In genomic region chr10:42152426-42153205, GRCm38 (mm10) we compare ENCODE assay signal across 9 mouse cellular contexts.
DNase-seq lines count a peak whose midpoint lies in the region; ATAC-seq lines count a peak whose summit lies in the region.
"Had no signal": no experiment of that assay in that cellular context is flagged by ENCODE, and none has a peak within 500 bp of the region (broad histone marks: within the 10 kb centered on the region; RNA-seq: fewer than 3 reads in every experiment).

No protein-coding gene starts in this region.

- no peak overlapping the region for H3K4me3 ChIP-seq in embryonic facial prominence, embryonic 14.5 days (ENCODE audit: low read depth, low read length)

- peaks cover 9% of the 10 kb centered on the region for H3K9me3 ChIP-seq in embryonic facial prominence, embryonic 14.5 days (ENCODE audit: control insufficient read depth, low read length)

- no peak overlapping the region for H3K4me2 ChIP-seq in embryonic facial prominence, embryonic 14.5 days (ENCODE audit: low read depth, low read length)

- H3K27ac ChIP-seq in embryonic facial prominence, embryonic 14.5 days (replicated peaks; ENCODE audit: low read depth, low read length), result no peak overlapping the region

- WGBS in embryonic facial prominence, embryonic 14.5 days, result 29% methylated on average over 14 of the region's 14 CpGs

- intact Hi-C loops in heart, postnatal 10 days (cut with DNase I), result no loop called here
- intact Hi-C loops in heart, postnatal 25 days (cut with DNase I), result no loop called here
- intact Hi-C loops in left cerebral cortex, postnatal 14 days (cut with DNase I), result no loop called here
- intact Hi-C loops in gastrocnemius, postnatal 14 days (cut with DNase I; ENCODE audit: low total_unique reads), result no loop called here

- H3K4me1 ChIP-seq in embryonic facial prominence, embryonic 14.5 days (ENCODE audit: control insufficient read depth, insufficient read depth, low read length), result peaks cover 11% of the 10 kb centered on the region

- no peak for ATAC-seq in embryonic facial prominence, embryonic 14.5 days (ENCODE audit: low read depth)
- ATAC-seq in erythroblast, adult 5-6 weeks (replicated peaks; ENCODE audit: low FRiP score, poor library complexity, severe bottlenecking), result no peak
- ATAC-seq: Patski had no signal

- H3K36me3 ChIP-seq in embryonic facial prominence, embryonic 14.5 days (ENCODE audit: control insufficient read depth, insufficient read depth, low read length), result no peaks in the 10 kb centered on the region

- no peak overlapping the region for H3K9ac ChIP-seq in embryonic facial prominence, embryonic 14.5 days (ENCODE audit: low read depth, low read length)

- DNase-seq in heart, postnatal 10 days, result peak; percentile 13 to 14
- DNase-seq in heart, postnatal 25 days (ENCODE audit: low spot score), result no peak
- DNase-seq in adrenal gland, postnatal 10 days, result peak; percentile 29
- DNase-seq in embryonic facial prominence, embryonic 14.5 days (ENCODE audit: low spot score), result peak; percentile 45
- DNase-seq in left cerebral cortex, postnatal 14 days (ENCODE audit: low spot score in 2 of 2), result peak; percentile 31
- peak; percentile 23 to 29 for DNase-seq in right cerebral cortex, postnatal 36 days (ENCODE audit: low spot score in 2 of 2)
- no peak for DNase-seq in gastrocnemius, postnatal 14 days

- no peaks in the 10 kb centered on the region for H3K27me3 ChIP-seq in embryonic facial prominence, embryonic 14.5 days (replicated peaks; ENCODE audit: control insufficient read depth, insufficient read depth, low read length)
- H3K27me3 ChIP-seq: Patski had no signal

Comparison
In these comparisons a context has a peak if more than half of its experiments do, and no peak if none do; other contexts are left out.
1. DNase-seq: peak in heart, postnatal 10 days (2 of 2), adrenal gland, postnatal 10 days (single experiment), embryonic facial prominence, embryonic 14.5 days (single experiment), left cerebral cortex, postnatal 14 days (2 of 2) and right cerebral cortex, postnatal 36 days (2 of 2); none in heart, postnatal 25 days (single experiment) and gastrocnemius, postnatal 14 days (single experiment).